Mouse (Mus musculus) natural killer cell, adult 2 months (primary cell): ENCODE measurements around the gene Dennd5a.

ENCODE experiments used
- DNase-seq, 2 experiments: peaks; one replicate each; pipeline ENCODE4 v3.0.0; 2022; ENCODE audit warnings: low spot score in 2 of 2

Dennd5a gene

GRCm38 (mm10) chr7:109882574-109882973 is 77.7 kb downstream of the Dennd5a start:
- no peak for DNase-seq

- no peak for DNase-seq
These were observed 78.6 kb downstream of the Dennd5a start for GRCm38 (mm10) chr7:109881561-109882099.

GRCm38 (mm10) chr7:109879158-109879557 is 81.1 kb downstream of the Dennd5a start:
- DNase-seq: no peak

GRCm38 (mm10) chr7:109876085-109876484 is 84.2 kb downstream of the Dennd5a start:
- DNase-seq: no peak

GRCm38 (mm10) chr7:109875598-109875997 is 84.7 kb downstream of the Dennd5a start:
- DNase-seq: no peak

GRCm38 (mm10) chr7:109875033-109875432 is 85.2 kb downstream of the Dennd5a start:
- DNase-seq: no peak

- DNase-seq: no peak
These were observed 87.1 kb downstream of the Dennd5a start for GRCm38 (mm10) chr7:109873170-109873569.

GRCm38 (mm10) chr7:109871232-109871631 is 89.0 kb downstream of the Dennd5a start:
- no peak for DNase-seq

GRCm38 (mm10) chr7:109868498-109868897 is 91.8 kb downstream of the Dennd5a start:
- DNase-seq: no peak

- DNase-seq: no peak
These were observed 93.6 kb downstream of the Dennd5a start for GRCm38 (mm10) chr7:109866643-109867042.

- DNase-seq: no peak
These were observed 94.7 kb downstream of the Dennd5a start, which contains the start of gene Scube2 for GRCm38 (mm10) chr7:109865370-109866229. TSS of gene Scube2 (minus strand) at chr7:109865679.

GRCm38 (mm10) chr7:109863561-109863960 is 96.7 kb downstream of the Dennd5a start:
- no peak for DNase-seq

GRCm38 (mm10) chr7:109860162-109860561 is 100.1 kb downstream of the Dennd5a start:
- DNase-seq: no peak

GRCm38 (mm10) chr7:109859354-109859753 is 100.9 kb downstream of the Dennd5a start:
- no peak for DNase-seq

GRCm38 (mm10) chr7:109852752-109853212 is 107.5 kb downstream of the Dennd5a start:
- no peak for DNase-seq

GRCm38 (mm10) chr7:109852017-109852416 is 108.3 kb downstream of the Dennd5a start:
- no peak for DNase-seq

- no peak for DNase-seq
These were observed 109.7 kb downstream of the Dennd5a start for GRCm38 (mm10) chr7:109850531-109850930.

GRCm38 (mm10) chr7:109849750-109850434 is 110.4 kb downstream of the Dennd5a start:
- DNase-seq: no peak

GRCm38 (mm10) chr7:109848867-109849733 is 111.2 kb downstream of the Dennd5a start:
- no peak for DNase-seq

- no peak for DNase-seq
These were observed 116.2 kb downstream of the Dennd5a start for GRCm38 (mm10) chr7:109844100-109844499.
